Mouse (Mus musculus): ENCODE results near the gene Rras2.

Rras2 gene

DNA sequence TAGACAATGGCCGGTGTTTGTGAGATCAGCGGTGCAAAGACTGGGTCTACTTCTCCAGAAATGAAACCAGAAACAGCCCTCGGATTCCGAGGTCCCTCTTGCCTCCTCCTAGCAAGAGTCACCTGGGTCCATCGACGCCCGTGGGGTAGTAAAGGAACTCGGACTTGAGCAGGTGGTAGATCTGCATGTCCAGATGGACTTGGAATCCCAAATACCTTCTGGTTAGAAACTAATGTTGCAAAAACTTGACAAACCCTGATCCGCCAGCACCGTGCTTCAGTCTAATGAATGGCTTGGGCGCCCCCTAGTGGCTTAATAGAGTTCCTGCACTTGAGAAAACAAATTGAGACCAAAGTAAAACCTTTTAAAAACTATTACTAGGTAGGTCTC is 96.9 kb downstream of the Rras2 start:
- peak; percentile 90 for DNase-seq

GRCm38 (mm10) chr7:114020057-114020703 is 97.4 kb downstream of the Rras2 start:
- DNase-seq, result no peak

DNA sequence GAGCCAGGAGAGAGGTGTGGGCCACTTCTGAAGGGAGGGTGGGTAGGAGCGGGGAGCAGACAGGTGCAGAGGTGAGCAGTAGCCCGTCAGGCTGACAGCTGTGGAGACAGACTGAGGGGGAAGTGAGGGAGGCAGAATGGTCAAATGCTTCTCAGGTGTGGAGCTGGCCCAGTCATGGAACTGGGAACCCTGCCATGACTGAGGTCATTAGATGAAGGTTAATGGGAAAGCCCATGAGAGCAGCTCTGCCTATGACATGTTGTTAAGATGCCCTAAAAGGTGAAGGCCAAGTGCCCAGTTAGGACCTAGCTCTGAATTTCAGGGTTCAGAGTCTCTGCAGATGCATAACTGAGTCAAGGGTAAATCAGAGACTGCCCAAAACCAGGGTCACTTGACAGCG is 98.7 kb downstream of the Rras2 start:
- DNase-seq, result no peak

GRCm38 (mm10) chr7:114016001-114016949 is 101.3 kb downstream of the Rras2 start:
- DNase-seq, result no peak

- no peak for DNase-seq
Observed at GRCm38 (mm10) chr7:114011726-114012443, 105.7 kb downstream of the Rras2 start.

GRCm38 (mm10) chr7:114007565-114007964 is 110.0 kb downstream of the Rras2 start:
- no peak for DNase-seq

DNA sequence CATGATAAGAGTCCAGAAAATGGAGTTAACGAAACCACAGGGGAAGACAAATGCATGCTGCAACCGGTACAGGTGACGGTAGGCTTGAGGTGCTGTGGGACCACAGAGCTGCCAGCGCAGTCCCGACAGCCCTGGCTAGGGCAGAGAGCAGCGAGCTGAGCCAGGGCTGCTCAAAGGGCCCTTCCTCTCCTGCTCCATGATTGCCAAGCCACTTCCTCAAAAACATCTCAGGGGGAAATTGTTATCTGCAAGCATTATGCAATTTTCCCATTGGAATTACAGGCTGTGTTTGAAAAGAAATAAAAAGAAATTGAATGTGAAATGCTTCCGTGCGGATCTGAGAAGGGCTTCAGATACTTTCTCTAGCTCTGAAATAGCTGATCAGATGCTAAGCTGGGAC is 111.1 kb downstream of the Rras2 start:
- no peak for DNase-seq

DNA sequence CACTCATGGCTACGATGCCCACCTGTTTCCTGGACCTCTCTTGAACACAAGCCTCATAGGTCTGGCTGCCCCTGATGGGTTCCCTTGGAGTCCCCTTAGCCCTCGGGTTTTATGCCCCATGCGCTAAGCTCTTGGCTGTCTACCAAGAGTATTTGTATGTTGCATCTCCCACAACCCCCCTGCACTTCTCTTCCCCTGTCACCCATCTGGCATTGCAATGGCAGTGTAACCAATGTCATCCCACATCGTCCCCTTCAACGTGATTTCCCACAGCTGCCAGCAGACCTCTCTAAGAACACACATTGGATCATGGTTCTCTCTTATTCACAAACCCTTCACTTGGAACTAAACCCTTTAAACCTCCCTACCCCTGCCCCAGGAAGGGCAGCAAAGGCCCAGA is 112.1 kb downstream of the Rras2 start:
- DNase-seq, result no peak

GRCm38 (mm10) chr7:114004171-114004570 is 113.4 kb downstream of the Rras2 start:
- DNase-seq, result no peak

GRCm38 (mm10) chr7:113997675-113998354 is 119.8 kb downstream of the Rras2 start:
- no peak for DNase-seq
